Mouse (Mus musculus) intestine, embryonic 14.5 days (tissue): ENCODE measurements around the gene Morn2. TPM values are rescaled to one million over a fixed set of nuclear protein-coding genes. Genes with fewer than 3 reads are reported as not detected.

Experiments
- ATAC-seq: fragments of 200-750 bp; cut with Nextera tagmentation; replicated peaks from 2 replicates; pipeline ENCODE4 v1.8.0; 2017; ENCODE audit warnings: low read depth, moderate number of reproducible peaks, moderate TSS enrichment, moderate library complexity; ENCODE audit not compliant: low FRiP score, low TSS enrichment
- DNase-seq: peaks from one replicate; pipeline ENCODE4 v3.0.0-alpha.2; 2018; ENCODE audit warnings: low spot score
- H3K27ac ChIP-seq: fragments of 300-500 bp; sonication (generic); 2 replicates; pipeline ENCODE4 v1.5.1; 2014; ENCODE audit warnings: low read depth, mild to moderate bottlenecking, control low read depth
- H3K27me3 ChIP-seq: fragments of 300-500 bp; sonication (generic); replicated peaks from 2 replicates; pipeline ENCODE4 v1.6.1; 2014; ENCODE audit warnings: low read length, control low read depth; ENCODE audit not compliant: control insufficient read depth, insufficient read depth
- H3K36me3 ChIP-seq: fragments of 300-500 bp; sonication (generic); 2 replicates; pipeline ENCODE4 v1.6.1; 2014; ENCODE audit warnings: low read length, control low read depth; ENCODE audit not compliant: control insufficient read depth, insufficient read depth
- H3K4me1 ChIP-seq: fragments of 300-500 bp; sonication (generic); replicated peaks from 2 replicates; pipeline ENCODE4 v1.6.1; 2014; ENCODE audit warnings: low read length, control low read depth, mixed read lengths; ENCODE audit not compliant: control insufficient read depth, insufficient read depth
- H3K4me2 ChIP-seq: fragments of 300-500 bp; sonication (generic); 2 replicates; pipeline ENCODE4 v1.6.1; 2014; ENCODE audit warnings: low read length
- H3K4me3 ChIP-seq: fragments of 300-500 bp; sonication (generic); 2 replicates; pipeline ENCODE4 v1.5.1; 2014; ENCODE audit warnings: low read depth, low read length, control low read depth, mixed read lengths
- H3K9ac ChIP-seq: fragments of 300-500 bp; sonication (generic); 2 replicates; pipeline ENCODE4 v1.6.1; 2014; ENCODE audit warnings: mild to moderate bottlenecking, low read length
- H3K9me3 ChIP-seq: fragments of 300-500 bp; sonication (generic); 2 replicates; pipeline ENCODE4 v1.6.1; 2016; ENCODE audit warnings: low read length, control low read depth; ENCODE audit not compliant: control insufficient read depth
- whole genome bisulfite sequencing: fragments of 180-500 bp; shearing (Covaris S2); extraction: QIAGEN DNeasy Blood & Tissue Kit; methylation state at CpG from one replicate; pipeline ENCODE4 v1.1.7; 2014; 5-methylcytosine and 5-hydroxymethylcytosine counted together
- polyA plus RNA-seq: library from polyadenylated mRNA; unstranded; fragments of >200 nt; fragmentation: Nextera tagmentation; extraction: Ambion mirVana; gene quantifications from 2 replicates; pipeline ENCODE4 v1.2.1, GENCODE M21; 2014

Gene Morn2
- polyA plus RNA-seq, 1 experiment from 2014 or later, result 26.9 TPM

GRCm38 (mm10) chr17:80298844-80299243, 8.8 kb downstream of the Morn2 start:
- no peaks in the 10 kb centered on the region for H3K36me3 ChIP-seq
- H3K9ac ChIP-seq, result no peak overlapping the region
- H3K27me3 ChIP-seq, result no peaks in the 10 kb centered on the region
- ATAC-seq (no peak), DNase-seq (no peak)
- H3K4me1 ChIP-seq, result no peaks in the 10 kb centered on the region
- H3K4me3 ChIP-seq, result no peak overlapping the region
- 92% methylated on average over 5 of the region's 5 CpGs for WGBS
- no peak overlapping the region for H3K27ac ChIP-seq
- H3K9me3 ChIP-seq, result no peaks in the 10 kb centered on the region
- no peak overlapping the region for H3K4me2 ChIP-seq

- Histone ChIP-seq H3K9ac (no peak within 1 kb of the TSS), H3K9me3 (no peaks in the 10 kb centered on the region), H3K27ac (no peak within 1 kb of the TSS), H3K4me2 (no peak within 1 kb of the TSS), H3K4me3 (no peak within 1 kb of the TSS), H3K36me3 (no peaks in the 10 kb centered on the region), H3K27me3 (no peaks in the 10 kb centered on the region), H3K4me1 (no peaks in the 10 kb centered on the region)
- WGBS, result 94% methylated on average over 1 of the region's 1 CpGs
- no peak for ATAC-seq
- DNase-seq, result no peak
Observed at GRCm38 (mm10) chr17:80307251-80307650, 17.2 kb downstream of the Morn2 start, which contains the start of gene Arhgef33. Arhgef33 (plus strand) TSS chr17:80307407.

- H3K9ac ChIP-seq, result no peak overlapping the region
- no peak overlapping the region for H3K27ac ChIP-seq
- no peaks in the 10 kb centered on the region for H3K9me3 ChIP-seq
- H3K4me3 ChIP-seq, result no peak overlapping the region
- H3K4me1 ChIP-seq, result no peaks in the 10 kb centered on the region
- DNase-seq (no peak), ATAC-seq (no peak)
- no peaks in the 10 kb centered on the region for H3K27me3 ChIP-seq
- WGBS, result 73% methylated on average over 9 of the region's 9 CpGs
- H3K4me2 ChIP-seq, result no peak overlapping the region
- H3K36me3 ChIP-seq, result no peaks in the 10 kb centered on the region
Observed at GRCm38 (mm10) chr17:80311761-80312160, 21.8 kb downstream of the Morn2 start.

- 89% methylated on average over 4 of the region's 4 CpGs for WGBS
- Histone ChIP-seq H3K27ac (no peak overlapping the region), H3K4me1 (no peaks in the 10 kb centered on the region), H3K27me3 (no peaks in the 10 kb centered on the region), H3K36me3 (no peaks in the 10 kb centered on the region), H3K4me3 (no peak overlapping the region), H3K4me2 (no peak overlapping the region), H3K9ac (no peak overlapping the region), H3K9me3 (no peaks in the 10 kb centered on the region)
- no peak for DNase-seq
- ATAC-seq, result no peak
Observed at GRCm38 (mm10) chr17:80312405-80312804, 22.4 kb downstream of the Morn2 start.

GRCm38 (mm10) chr17:80322228-80322627, 32.2 kb downstream of the Morn2 start:
- H3K9me3 ChIP-seq, result no peaks in the 10 kb centered on the region
- ATAC-seq (no peak), DNase-seq (no peak)
- H3K27me3 ChIP-seq, result no peaks in the 10 kb centered on the region
- H3K36me3 ChIP-seq, result no peaks in the 10 kb centered on the region
- no peak overlapping the region for H3K9ac ChIP-seq
- H3K4me1 ChIP-seq, result no peaks in the 10 kb centered on the region
- 88% methylated on average over 6 of the region's 6 CpGs for WGBS
- no peak overlapping the region for H3K4me3 ChIP-seq
- H3K4me2 ChIP-seq, result no peak overlapping the region
- H3K27ac ChIP-seq, result no peak overlapping the region

GRCm38 (mm10) chr17:80323015-80323414, 33.0 kb downstream of the Morn2 start:
- 79% methylated on average over 4 of the region's 4 CpGs for WGBS

GRCm38 (mm10) chr17:80323658-80324057, 33.7 kb downstream of the Morn2 start:
- no peaks in the 10 kb centered on the region for H3K4me1 ChIP-seq
- 74% methylated on average over 8 of the region's 8 CpGs for WGBS
- H3K36me3 ChIP-seq, result no peaks in the 10 kb centered on the region

More at GRCm38 (mm10) chr17:80323015-80323414, 33.0 kb downstream of the Morn2 start:
- no peak overlapping the region for H3K9ac ChIP-seq
- no peak overlapping the region for H3K4me2 ChIP-seq
- no peak overlapping the region for H3K27ac ChIP-seq
- H3K4me1 ChIP-seq, result no peaks in the 10 kb centered on the region
- ATAC-seq, result no peak
- H3K36me3 ChIP-seq, result no peaks in the 10 kb centered on the region
- no peaks in the 10 kb centered on the region for H3K27me3 ChIP-seq
- H3K9me3 ChIP-seq, result no peaks in the 10 kb centered on the region
- H3K4me3 ChIP-seq, result no peak overlapping the region
- no peak for DNase-seq

GRCm38 (mm10) chr17:80324521-80324920, 34.5 kb downstream of the Morn2 start:
- Histone ChIP-seq H3K4me1 (no peaks in the 10 kb centered on the region), H3K27me3 (no peaks in the 10 kb centered on the region), H3K27ac (no peak overlapping the region), H3K9ac (no peak overlapping the region), H3K4me3 (no peak overlapping the region), H3K36me3 (no peaks in the 10 kb centered on the region), H3K4me2 (no peak overlapping the region), H3K9me3 (no peaks in the 10 kb centered on the region)
- no peak for DNase-seq
- 89% methylated on average over 7 of the region's 7 CpGs for WGBS
- no peak for ATAC-seq

More at GRCm38 (mm10) chr17:80323658-80324057, 33.7 kb downstream of the Morn2 start:
- H3K9me3 ChIP-seq, result no peaks in the 10 kb centered on the region
- H3K9ac ChIP-seq, result no peak overlapping the region
- no peak for ATAC-seq
- DNase-seq, result no peak
- H3K27me3 ChIP-seq, result no peaks in the 10 kb centered on the region
- H3K27ac ChIP-seq, result no peak overlapping the region
- H3K4me3 ChIP-seq, result no peak overlapping the region
- no peak overlapping the region for H3K4me2 ChIP-seq

GRCm38 (mm10) chr17:80325456-80325855, 35.5 kb downstream of the Morn2 start:
- Histone ChIP-seq H3K4me1 (no peaks in the 10 kb centered on the region), H3K4me3 (no peak overlapping the region), H3K9me3 (no peaks in the 10 kb centered on the region), H3K36me3 (no peaks in the 10 kb centered on the region), H3K27ac (no peak overlapping the region), H3K4me2 (no peak overlapping the region), H3K9ac (no peak overlapping the region), H3K27me3 (no peaks in the 10 kb centered on the region)
- ATAC-seq (no peak), DNase-seq (no peak)
- 65% methylated on average over 5 of the region's 5 CpGs for WGBS
